ENCODE assay signal across 8 mouse cellular contexts in genomic region chr6:122633411-122633810, GRCm38 (mm10). TPM values are rescaled to one million over a fixed set of nuclear protein-coding genes. Genes with fewer than 3 reads are reported as not detected.
DNase-seq lines count a peak whose midpoint lies in the region; TF ChIP-seq lines count a peak whose summit lies in the region.
"Had no signal": no experiment of that assay in that cellular context is flagged by ENCODE, and none has a peak within 500 bp of the region (broad histone marks: within the 10 kb centered on the region; RNA-seq: fewer than 3 reads in every experiment).

No protein-coding gene starts in this region.

- intact Hi-C loops in left cerebral cortex, postnatal 4 days (cut with DNase I), result no loop called here
- intact Hi-C loops in left cerebral cortex, postnatal 36 days (cut with DNase I), result loop anchor here (5.0 kb wide), 1 partner anchor 36 kb away; no protein-coding TSS in a partner anchor
- intact Hi-C loops in heart, postnatal 10 days (cut with DNase I), result loop anchor here (1.0 kb wide), 1 partner anchor 38 kb away; no protein-coding TSS in a partner anchor

- no peak overlapping the region for H3K27ac ChIP-seq in bone marrow, adult 2 months (ENCODE audit: control insufficient read depth, insufficient read depth, low read depth, low read length, poor library complexity)
- peak overlapping the region; percentile 98 for H3K27ac ChIP-seq in macrophage

- peak; percentile 13 for DNase-seq in left cerebral cortex, postnatal 4 days
- no peak for DNase-seq in left cerebral cortex, postnatal 36 days (ENCODE audit: low spot score in 2 of 2)
- peak; percentile 38 to 47 for DNase-seq in heart, postnatal 10 days
- DNase-seq in adipocyte (ENCODE audit: low spot score), result no peak
- DNase-seq in testis, postnatal 14 days (ENCODE audit: low spot score), result no peak

- no peaks in the 10 kb centered on the region for H3K4me1 ChIP-seq in bone marrow, adult 2 months (ENCODE audit: control insufficient read depth, insufficient read depth, low read length)

- 30% methylated on average over 9 of the region's 9 CpGs for WGBS in bone marrow, adult 2 months
- 43% methylated on average over 9 of the region's 9 CpGs for WGBS in macrophage (ENCODE audit: missing documents)

- no peak for TF ChIP-seq POLR2A in bone marrow, adult 2 months (IDR thresholded peaks at IDR 0.05; ENCODE audit: borderline replicate concordance, control insufficient read depth, low read depth, low read length)

- H3K36me3 ChIP-seq in macrophage (ENCODE audit: inconsistent target), result no peaks in the 10 kb centered on the region

- peaks cover 11% of the 10 kb centered on the region; the same call in 1 of the 2 replicates for H3K79me2 ChIP-seq in macrophage (ENCODE audit: inconsistent target)

- TF ChIP-seq CTCF in bone marrow, adult 2 months (IDR thresholded peaks at IDR 0.05; ENCODE audit: control insufficient read depth, insufficient read depth, low read length), result peak; percentile 47; the same call in 1 of the 2 replicates

- H3K4me3 ChIP-seq in bone marrow, adult 2 months (replicated peaks; ENCODE audit: control insufficient read depth, low read depth, low read length), result no peak overlapping the region
- H3K4me3 ChIP-seq in macrophage (ENCODE audit: inconsistent target), result no peak overlapping the region
- H3K4me3 ChIP-seq: erythroblast, embryonic 14.5 days had no signal

RNA-seq across cellular contexts. Expression of gene Dppa3, which starts 7.2 kb away (rescaled TPM):
- total RNA-seq in left cerebral cortex, postnatal 4 days (2021), result not detected
- not detected for total RNA-seq in left cerebral cortex, postnatal 36 days (2021)
- 1.8 TPM in 1 of 2 replicates, not detected in the other for polyA plus RNA-seq in bone marrow, adult 2 months (2011; ENCODE audit: insufficient read depth, insufficient read length, low replicate concordance, missing spikeins)
- not detected for total RNA-seq in heart, postnatal 10 days (2021)
- total RNA-seq in macrophage (2018; cell fraction: chromatin; rRNA removed), result 1 to 10 TPM in 6 of 26 experiments, not detected in 20; 1.1 to 3.8 (median 1.5) TPM
- total RNA-seq in macrophage (2018; cell fraction: cytosol; rRNA removed), result 1 to 10 TPM in 5 of 26 experiments, under 1 TPM in 20, not detected in 1; 0.29 to 1.3 (median 0.58) TPM
- 1 to 10 TPM in 15 of 26 experiments, under 1 TPM in 2, not detected in 9; 0.86 to 5.5 (median 1.8) TPM for total RNA-seq in macrophage (2018; cell fraction: nucleus; rRNA removed)
- polyA plus RNA-seq in macrophage (2018), result 1.3 to 3.4 TPM (median 1.4 TPM) in 3 replicates
- polyA plus RNA-seq: erythroblast, embryonic 14.5 days had no signal

RNA-seq across cellular contexts. Expression of gene Gdf3, which starts 23.5 kb away (rescaled TPM):
- not detected for total RNA-seq in left cerebral cortex, postnatal 4 days (2021)
- not detected for total RNA-seq in left cerebral cortex, postnatal 36 days (2021)
- 2.0 and 8.2 TPM in 2 replicates for polyA plus RNA-seq in bone marrow, adult 2 months (2011; ENCODE audit: insufficient read depth, insufficient read length, low replicate concordance, missing spikeins)
- total RNA-seq in heart, postnatal 10 days (2021), result not detected
- 10 to 100 TPM in 2 of 26 experiments, 1 to 10 TPM in 24; 1.8 to 12.0 (median 4.9) TPM for total RNA-seq in macrophage (2018; cell fraction: chromatin; rRNA removed)
- 10 to 100 TPM; 10.5 to 25.7 (median 18.3) TPM for total RNA-seq in macrophage (2018; cell fraction: cytosol; rRNA removed)
- 10 to 100 TPM in 25 of 26 experiments, 1 to 10 TPM in 1; 5.4 to 27.0 (median 20.6) TPM for total RNA-seq in macrophage (2018; cell fraction: nucleus; rRNA removed)
- polyA plus RNA-seq in macrophage (2018), result 23.1 to 29.1 TPM (median 26.4 TPM) in 3 replicates
- polyA plus RNA-seq: erythroblast, embryonic 14.5 days had no signal

RNA-seq across cellular contexts. Expression of gene Apobec1, which starts 31.2 kb away (rescaled TPM):
- total RNA-seq in left cerebral cortex, postnatal 4 days (2021), result 1 to 10 TPM; 2.1 to 3.1 TPM
- 1 to 10 TPM in 1 of 2 experiments, under 1 TPM in 1; 0.79 to 2.3 TPM for total RNA-seq in left cerebral cortex, postnatal 36 days (2021)
- 9.8 and 23.3 TPM in 2 replicates for polyA plus RNA-seq in bone marrow, adult 2 months (2011; ENCODE audit: insufficient read depth, insufficient read length, low replicate concordance, missing spikeins)
- 1 to 10 TPM; 6.4 to 6.9 TPM for total RNA-seq in heart, postnatal 10 days (2021)
- total RNA-seq in macrophage (2018; cell fraction: chromatin; rRNA removed), result 1,000 to 10,000 TPM in 17 of 26 experiments, 100 to 1,000 TPM in 9; 315 to 2,085 (median 1,261) TPM
- total RNA-seq in macrophage (2018; cell fraction: cytosol; rRNA removed), result 100 to 1,000 TPM; 233 to 622 (median 484) TPM
- total RNA-seq in macrophage (2018; cell fraction: nucleus; rRNA removed), result 1,000 to 10,000 TPM in 12 of 26 experiments, 100 to 1,000 TPM in 14; 360 to 1,596 (median 951) TPM
- 444 to 687 TPM (median 596 TPM) in 3 replicates for polyA plus RNA-seq in macrophage (2018)
- polyA plus RNA-seq: erythroblast, embryonic 14.5 days had no signal

Comparison
In these comparisons a context has a peak if more than half of its experiments do, and no peak if none do; other contexts are left out.
1. DNase-seq: peak in left cerebral cortex, postnatal 4 days (single experiment) and heart, postnatal 10 days (2 of 2); none in left cerebral cortex, postnatal 36 days (0 of 2), adipocyte (single experiment) and testis, postnatal 14 days (single experiment).